Mouse (Mus musculus): ENCODE results near the gene Olfr703.

DNA sequence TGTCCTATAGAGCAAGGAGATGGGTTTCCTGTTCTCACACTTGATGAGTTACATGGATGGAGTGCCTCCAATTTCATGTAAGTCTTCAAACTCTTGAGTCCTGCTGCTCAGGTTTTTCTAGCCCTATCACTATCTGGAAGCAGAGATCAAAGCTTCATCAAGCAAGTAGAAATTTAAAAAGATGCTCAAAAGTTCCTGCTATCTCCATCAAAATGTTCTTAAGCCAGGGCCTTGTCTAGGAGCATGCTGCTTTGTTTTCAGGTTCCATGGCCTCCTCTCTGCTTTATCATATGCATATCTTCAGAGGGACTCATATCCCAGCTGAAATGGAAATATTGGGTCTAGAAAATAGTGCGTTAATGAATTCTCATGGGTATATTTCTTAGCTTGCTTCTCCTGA is 34.4 kb upstream of the Olfr703 start, which contains the start of gene Olfr700:
- TF ChIP-seq POLR2A (IDR thresholded peaks at IDR 0.05; ENCODE audit: extremely low read depth, insufficient read depth, low read length) (no peak), CTCF (IDR thresholded peaks at IDR 0.05; ENCODE audit: low read depth, low read length) (no peak)

Measured in liver, adult 2 months (tissue).